23 mouse cellular contexts compared by ENCODE assay signal in genomic region chr2:151984019-151984418, GRCm38 (mm10). TPM values are rescaled to one million over a fixed set of nuclear protein-coding genes. Genes with fewer than 3 reads are reported as not detected.
A peak's percentile ranks its signal among the peaks of the same experiment; 100 is the strongest.
DNase-seq lines count a peak whose midpoint lies in the region; ATAC-seq and TF ChIP-seq lines count a peak whose summit lies in the region.
"Had no signal": no experiment of that assay in that cellular context is flagged by ENCODE, and none has a peak within 500 bp of the region (broad histone marks: within the 10 kb centered on the region; RNA-seq: fewer than 3 reads in every experiment).

No protein-coding gene starts in this region.

- no peak overlapping the region for H3K4me3 ChIP-seq in kidney, embryonic 14.5 days (ENCODE audit: low read length)
- no peak overlapping the region for H3K4me3 ChIP-seq in embryonic facial prominence, embryonic 14.5 days (ENCODE audit: low read depth, low read length)
- H3K4me3 ChIP-seq in stomach, postnatal 0 days (ENCODE audit: low read depth, low read length) = no peak overlapping the region
- H3K4me3 ChIP-seq: heart, embryonic 15.5 days; hindbrain, embryonic 12.5 days; megakaryocyte, embryonic 14.5 days had no signal

- DNase-seq in kidney, postnatal 4 days = no peak
- DNase-seq in NIH3T3 (ENCODE audit: low read depth) = peak; percentile 46
- peak; percentile 68 for DNase-seq in embryonic facial prominence, embryonic 14.5 days (ENCODE audit: low spot score)
- DNase-seq in stomach, postnatal 0 days (ENCODE audit: low spot score) = no peak
- DNase-seq in heart, postnatal 36 days = no peak
- no peak for DNase-seq in left cerebral cortex, postnatal 10 days (ENCODE audit: extremely low spot score in 1 of 2, low spot score in 2 of 2)
- DNase-seq: adrenal gland, postnatal 25 days; cerebellum, adult 11 months; cerebellum, postnatal 10 days; gastrocnemius, postnatal 14 days; kidney, adult 8-10 months; kidney, postnatal 36 days; layer of hippocampus, adult 9-11 months; liver; lung, postnatal 14 days; right cerebral cortex, postnatal 4 days; thymus, adult 18-20 months had no signal

- no peak for TF ChIP-seq EP300 in stomach, postnatal 0 days (optimal IDR thresholded peaks at IDR 0.05)

- H3K27me3 ChIP-seq in kidney, embryonic 14.5 days (ENCODE audit: control insufficient read depth, insufficient read depth, low read length) = no peaks in the 10 kb centered on the region
- H3K27me3 ChIP-seq in embryonic facial prominence, embryonic 14.5 days (replicated peaks; ENCODE audit: control insufficient read depth, insufficient read depth, low read length) = no peaks in the 10 kb centered on the region
- no peaks in the 10 kb centered on the region for H3K27me3 ChIP-seq in stomach, postnatal 0 days (ENCODE audit: control insufficient read depth, insufficient read depth, low read length)
- H3K27me3 ChIP-seq: hindbrain, embryonic 12.5 days had no signal

- 29% methylated on average over 9 of the region's 9 CpGs for WGBS in kidney, embryonic 14.5 days
- WGBS in embryonic facial prominence, embryonic 14.5 days = 45% methylated on average over 9 of the region's 9 CpGs
- WGBS in stomach, postnatal 0 days = 58% methylated on average over 9 of the region's 9 CpGs

- no peak overlapping the region for H3K4me2 ChIP-seq in kidney, embryonic 14.5 days (replicated peaks; ENCODE audit: low read depth, low read length)
- H3K4me2 ChIP-seq in embryonic facial prominence, embryonic 14.5 days (ENCODE audit: low read depth, low read length) = no peak overlapping the region
- no peak overlapping the region for H3K4me2 ChIP-seq in stomach, postnatal 0 days (replicated peaks; ENCODE audit: low read depth)
- H3K4me2 ChIP-seq: heart, embryonic 15.5 days; hindbrain, embryonic 12.5 days had no signal

- no peaks in the 10 kb centered on the region for H3K36me3 ChIP-seq in kidney, embryonic 14.5 days (ENCODE audit: control insufficient read depth, insufficient read depth, low read length)
- H3K36me3 ChIP-seq in embryonic facial prominence, embryonic 14.5 days (ENCODE audit: control insufficient read depth, insufficient read depth, low read length) = no peaks in the 10 kb centered on the region
- no peaks in the 10 kb centered on the region for H3K36me3 ChIP-seq in stomach, postnatal 0 days (ENCODE audit: control insufficient read depth, insufficient read depth, low read length)
- H3K36me3 ChIP-seq: heart, embryonic 15.5 days; hindbrain, embryonic 12.5 days had no signal

- TF ChIP-seq CTCF in stomach, postnatal 0 days (IDR thresholded peaks at IDR 0.05; ENCODE audit: low read depth) = no peak

- no peaks in the 10 kb centered on the region for H3K4me1 ChIP-seq in kidney, embryonic 14.5 days (ENCODE audit: control insufficient read depth, insufficient read depth, low read length)
- peaks cover 18% of the 10 kb centered on the region for H3K4me1 ChIP-seq in embryonic facial prominence, embryonic 14.5 days (ENCODE audit: control insufficient read depth, insufficient read depth, low read length)
- H3K4me1 ChIP-seq in stomach, postnatal 0 days (replicated peaks; ENCODE audit: control insufficient read depth, insufficient read depth) = no peaks in the 10 kb centered on the region; the same call in none of the 2 replicates

- H3K27ac ChIP-seq in kidney, embryonic 14.5 days (ENCODE audit: low read depth, low read length) = 0 out of 2 replicates have a peak overlapping the region, but pooled peaks have one; percentile 1
- H3K27ac ChIP-seq in embryonic facial prominence, embryonic 14.5 days (replicated peaks; ENCODE audit: low read depth, low read length) = peak overlapping the region; percentile 50
- peak overlapping the region; percentile 30; the same call in 1 of the 2 replicates for H3K27ac ChIP-seq in stomach, postnatal 0 days (replicated peaks)
- H3K27ac ChIP-seq: heart, embryonic 15.5 days; hindbrain, embryonic 12.5 days had no signal

- ATAC-seq in kidney, embryonic 14.5 days (ENCODE audit: low FRiP score, low TSS enrichment) = no peak
- no peak for ATAC-seq in embryonic facial prominence, embryonic 14.5 days (ENCODE audit: low read depth)
- ATAC-seq in stomach, postnatal 0 days (ENCODE audit: low FRiP score, low TSS enrichment) = no peak
- ATAC-seq: inflammation-experienced regulatory T-cells, adult 6 months; midbrain, embryonic 16.5 days had no signal

- no peak overlapping the region for H3K9ac ChIP-seq in kidney, embryonic 14.5 days (ENCODE audit: low read depth, low read length)
- H3K9ac ChIP-seq in embryonic facial prominence, embryonic 14.5 days (ENCODE audit: low read depth, low read length) = no peak overlapping the region
- H3K9ac ChIP-seq in stomach, postnatal 0 days (ENCODE audit: low read length) = no peak overlapping the region
- H3K9ac ChIP-seq: heart, embryonic 15.5 days; hindbrain, embryonic 12.5 days had no signal

- no peaks in the 10 kb centered on the region for H3K9me3 ChIP-seq in kidney, embryonic 14.5 days (ENCODE audit: control insufficient read depth, low read length)
- no peaks in the 10 kb centered on the region for H3K9me3 ChIP-seq in embryonic facial prominence, embryonic 14.5 days (ENCODE audit: control insufficient read depth, low read length)
- no peaks in the 10 kb centered on the region for H3K9me3 ChIP-seq in stomach, postnatal 0 days (ENCODE audit: control insufficient read depth, low read length)
- H3K9me3 ChIP-seq: heart, embryonic 15.5 days; hindbrain, embryonic 12.5 days; megakaryocyte, embryonic 14.5 days had no signal

- intact Hi-C loops in heart, postnatal 36 days (cut with DNase I) = no loop called here
- intact Hi-C loops in left cerebral cortex, postnatal 10 days (cut with DNase I) = no loop called here

RNA-seq across cellular contexts. Expression of gene Fam110a, which starts 4.0 kb away (rescaled TPM):
- polyA plus RNA-seq in kidney, embryonic 14.5 days (2014; fragmentation: Nextera tagmentation; extraction: Ambion mirVana) = 19.7 and 29.9 TPM in 2 replicates
- polyA plus RNA-seq in embryonic facial prominence, embryonic 14.5 days (2014; fragmentation: Nextera tagmentation; extraction: Ambion mirVana) = 18.8 and 21.2 TPM in 2 replicates
- polyA plus RNA-seq in stomach, postnatal 0 days (2015; fragmentation: Nextera tagmentation; extraction: Ambion mirVana) = 29.9 and 33.7 TPM in 2 replicates
- total RNA-seq in heart, postnatal 36 days (2021) = 1 to 10 TPM; 3.4 to 5.7 TPM
- total RNA-seq in left cerebral cortex, postnatal 10 days (2021) = 1 to 10 TPM; 6.8 to 7.8 TPM

RNA-seq across cellular contexts. Expression of gene Slc52a3, which starts 12.3 kb away (rescaled TPM):
- polyA plus RNA-seq in kidney, embryonic 14.5 days (2014; fragmentation: Nextera tagmentation; extraction: Ambion mirVana) = 3.4 and 6.8 TPM in 2 replicates
- 2.4 and 2.8 TPM in 2 replicates for polyA plus RNA-seq in embryonic facial prominence, embryonic 14.5 days (2014; fragmentation: Nextera tagmentation; extraction: Ambion mirVana)
- polyA plus RNA-seq in stomach, postnatal 0 days (2015; fragmentation: Nextera tagmentation; extraction: Ambion mirVana) = 22.2 and 24.9 TPM in 2 replicates
- total RNA-seq in heart, postnatal 36 days (2021) = 1 to 10 TPM; 1.2 to 2.4 TPM
- 1 to 10 TPM; 3.0 to 3.6 TPM for total RNA-seq in left cerebral cortex, postnatal 10 days (2021)

Comparison
In these comparisons a context has a peak if more than half of its experiments do, and no peak if none do; other contexts are left out.
1. DNase-seq: peak in NIH3T3 (single experiment) and embryonic facial prominence, embryonic 14.5 days (single experiment); none in kidney, postnatal 4 days (0 of 2), stomach, postnatal 0 days (single experiment), heart, postnatal 36 days (0 of 2) and left cerebral cortex, postnatal 10 days (0 of 2).
2. Peak in every context shown above with its lines, with median percentiles within 50 percentile points of each other: H3K27ac ChIP-seq.